15 mouse cellular contexts compared by ENCODE assay signal in the genomic region with DNA sequence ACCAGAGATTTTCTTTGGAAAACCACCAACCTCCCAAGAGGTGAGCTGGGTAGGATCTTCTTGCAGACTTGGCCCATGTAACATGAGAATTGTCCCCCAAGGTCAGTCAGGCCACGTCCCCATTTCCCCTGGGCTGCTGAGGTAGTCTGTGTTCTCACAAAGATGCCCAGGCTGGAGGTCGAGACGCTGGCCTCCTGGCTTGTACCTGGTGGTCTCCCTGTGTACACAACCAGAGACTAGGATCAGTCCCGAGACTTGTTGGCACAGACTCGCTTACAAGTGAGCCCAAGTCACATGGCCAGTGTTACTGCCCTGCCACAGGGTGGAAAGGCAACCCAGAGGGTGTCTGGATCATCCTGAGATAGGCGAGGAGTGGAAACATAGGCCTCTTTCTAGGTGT.
"Had no signal": no experiment of that assay in that cellular context is flagged by ENCODE, and none has a peak within 500 bp of the region (broad histone marks: within the 10 kb centered on the region; RNA-seq: fewer than 3 reads in every experiment).

No protein-coding gene starts in this region.

- DNase-seq: heart, postnatal 10 days; heart, postnatal 14 days; heart, postnatal 36 days; kidney, adult 11 months; kidney, adult 18-20 months; kidney, adult 2 months; kidney, adult 8-10 months; kidney, adult 9 months; kidney, postnatal 10 days; kidney, postnatal 14 days; kidney, postnatal 25 days; kidney, postnatal 36 days; kidney, postnatal 4 days; layer of hippocampus, adult 9-11 months; layer of hippocampus, postnatal 36 days had no signal
